Mouse (Mus musculus): ENCODE measurements around the gene Frem2. TPM values are rescaled to one million over a fixed set of nuclear protein-coding genes. Genes with fewer than 3 reads are reported as not detected.
A peak's percentile ranks its signal among the peaks of the same experiment; 100 is the strongest.

Frem2 gene
- total RNA-seq, 2 experiments from 2014 or later: 1.2 to 1.5 TPM

DNA sequence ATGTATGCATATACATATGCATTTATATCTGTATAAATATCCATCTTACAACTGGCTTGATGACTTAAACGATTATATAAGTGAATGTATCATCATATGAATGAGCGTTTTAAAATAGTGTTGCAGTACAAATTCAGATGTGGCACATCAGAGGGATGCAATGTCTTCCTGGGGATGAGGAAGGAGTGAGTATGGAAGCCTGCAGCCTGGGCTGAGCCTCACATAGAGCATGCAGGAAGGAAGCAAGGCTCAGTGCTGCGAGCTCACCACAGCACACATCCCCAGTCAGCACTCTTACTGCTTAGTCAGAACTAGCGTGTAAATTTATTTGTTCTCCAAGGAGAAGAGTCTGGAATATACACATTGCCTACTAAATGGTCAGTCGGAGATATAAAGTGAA is 27.2 kb downstream of the Frem2 start:
- peak in 1 of 2 experiments; percentile 11 for DNase-seq (ENCODE audit: low spot score in 2 of 2)
- intact Hi-C loops (cut with DNase I): no loop called here

DNA sequence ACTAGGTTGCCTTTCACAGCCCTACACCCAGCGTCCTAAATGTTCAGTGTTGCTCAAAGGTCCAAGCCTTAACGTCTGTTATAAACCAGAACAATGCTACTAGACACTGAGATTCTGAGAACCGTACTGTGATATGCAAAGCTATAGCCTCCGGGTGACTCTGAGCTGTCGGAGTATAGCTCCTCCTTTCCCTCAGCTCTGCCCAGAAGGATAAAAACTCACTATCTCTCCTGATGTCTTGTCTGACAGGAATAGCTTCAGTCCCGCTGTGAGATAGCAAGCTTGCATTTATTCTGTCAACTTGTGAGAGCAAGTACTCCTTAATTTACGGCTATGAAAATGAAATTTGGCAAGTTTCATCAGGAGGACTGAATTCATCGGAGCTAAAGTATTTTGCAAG is 33.9 kb downstream of the Frem2 start:
- no peak for DNase-seq (ENCODE audit: low spot score in 2 of 2)
- intact Hi-C loops (cut with DNase I): no loop called here

DNA sequence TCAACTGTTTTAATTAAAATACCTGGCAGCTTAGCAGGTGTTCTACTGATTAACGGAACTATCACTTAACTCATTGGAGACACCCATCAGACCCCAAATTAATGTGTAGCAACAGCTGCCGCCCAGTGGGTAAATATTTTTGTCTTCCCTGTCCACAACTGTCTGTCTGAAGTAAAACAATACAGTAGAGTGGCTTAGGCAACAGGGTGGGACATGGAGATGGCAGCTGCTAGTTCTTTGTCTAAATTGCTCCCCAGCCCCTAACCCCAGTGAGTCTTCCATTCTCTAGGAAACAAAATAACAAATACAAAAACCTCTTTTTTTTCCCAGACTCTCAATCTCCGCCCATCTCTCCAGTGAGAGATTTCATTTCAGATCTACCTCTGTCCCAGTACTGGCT is 36.2 kb downstream of the Frem2 start:
- intact Hi-C loops (cut with DNase I): no loop called here

DNA sequence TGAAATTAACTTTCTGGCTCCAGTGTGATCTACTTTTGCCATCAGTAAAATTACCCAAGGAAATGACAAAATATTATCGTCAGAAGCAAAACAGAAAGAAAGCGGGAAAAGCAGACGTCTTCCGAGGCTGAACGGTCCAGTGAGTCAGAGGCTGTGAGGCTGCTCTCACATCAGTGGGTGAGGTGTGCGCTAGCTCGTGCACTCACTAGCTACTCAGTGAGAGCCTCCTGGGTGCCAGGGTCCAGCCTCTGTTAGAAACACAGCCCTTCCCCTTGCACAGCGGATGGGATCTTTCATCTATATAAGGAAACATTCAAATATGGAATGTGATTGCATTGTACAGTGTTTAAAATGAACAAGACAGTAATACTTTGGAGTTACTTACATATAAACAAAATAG is 36.8 kb downstream of the Frem2 start:
- intact Hi-C loops (cut with DNase I): no loop called here
- no peak for DNase-seq (ENCODE audit: low spot score in 2 of 2)

More for the DNA sequence above, 36.2 kb downstream of the Frem2 start:
- DNase-seq (ENCODE audit: low spot score in 2 of 2): no peak

DNA sequence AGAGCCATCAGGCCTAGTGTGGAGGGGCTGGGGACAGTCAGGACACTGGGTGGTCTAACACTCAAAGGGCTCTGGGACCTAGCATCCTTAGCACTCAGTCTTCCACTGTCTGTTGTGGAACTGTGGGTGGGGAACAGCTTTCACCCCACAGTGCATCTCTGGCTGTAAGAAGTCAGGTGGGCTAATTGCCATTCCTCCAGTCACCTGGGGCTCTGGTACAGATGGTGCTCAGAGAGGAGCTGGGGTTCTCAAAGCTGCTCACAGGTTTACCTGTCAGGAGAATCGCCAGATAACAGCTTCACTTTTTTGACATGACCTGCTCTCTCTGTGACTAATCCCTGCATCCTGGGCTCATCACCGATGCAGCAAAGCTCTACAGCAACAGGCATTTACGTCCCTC is 46.0 kb downstream of the Frem2 start:
- no peak for DNase-seq (ENCODE audit: low spot score in 2 of 2)
- intact Hi-C loops (cut with DNase I): no loop called here

DNA sequence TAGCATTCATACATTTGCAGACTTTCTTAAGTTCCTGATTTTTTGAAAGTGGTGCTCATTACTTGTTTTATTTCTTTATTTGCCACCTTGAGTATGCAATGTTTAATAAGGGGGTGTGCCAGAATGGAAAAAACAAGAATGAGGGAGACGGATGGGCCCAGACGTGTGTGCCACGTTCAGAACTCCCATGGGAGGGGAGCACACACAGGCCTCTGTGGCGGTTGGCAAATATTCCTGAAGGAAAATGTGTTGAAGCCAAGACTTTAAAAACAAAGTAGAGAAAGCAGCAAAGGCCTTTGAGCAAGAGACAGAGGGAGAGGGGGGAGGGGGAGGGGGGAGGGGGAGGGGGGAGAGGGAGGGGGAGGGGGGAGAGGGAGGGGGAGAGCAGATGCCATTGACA is 47.3 kb downstream of the Frem2 start:
- no peak for DNase-seq (ENCODE audit: low spot score in 2 of 2)
- intact Hi-C loops (cut with DNase I): no loop called here

DNA sequence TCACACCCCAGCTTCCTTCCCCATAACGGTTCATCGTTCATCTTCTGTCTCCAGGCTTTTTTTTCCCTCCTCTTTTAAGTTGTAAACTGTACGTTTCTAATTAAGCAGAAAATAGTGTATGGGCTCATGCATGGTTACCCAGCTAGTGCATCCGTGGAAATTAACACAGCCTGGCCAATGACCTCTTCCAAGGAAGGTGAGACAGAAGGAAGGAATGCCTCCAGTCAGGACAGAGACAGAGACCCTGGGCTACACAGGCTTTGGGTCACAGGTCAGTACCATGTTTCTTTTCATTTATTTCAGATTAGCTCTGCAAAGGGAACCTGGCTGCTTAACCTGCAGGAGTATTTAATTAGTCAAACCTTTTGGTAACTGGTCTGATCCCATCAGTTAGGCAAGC is 57.0 kb downstream of the Frem2 start:
- intact Hi-C loops (cut with DNase I): no loop called here
- no peak for DNase-seq (ENCODE audit: low spot score in 2 of 2)

DNA sequence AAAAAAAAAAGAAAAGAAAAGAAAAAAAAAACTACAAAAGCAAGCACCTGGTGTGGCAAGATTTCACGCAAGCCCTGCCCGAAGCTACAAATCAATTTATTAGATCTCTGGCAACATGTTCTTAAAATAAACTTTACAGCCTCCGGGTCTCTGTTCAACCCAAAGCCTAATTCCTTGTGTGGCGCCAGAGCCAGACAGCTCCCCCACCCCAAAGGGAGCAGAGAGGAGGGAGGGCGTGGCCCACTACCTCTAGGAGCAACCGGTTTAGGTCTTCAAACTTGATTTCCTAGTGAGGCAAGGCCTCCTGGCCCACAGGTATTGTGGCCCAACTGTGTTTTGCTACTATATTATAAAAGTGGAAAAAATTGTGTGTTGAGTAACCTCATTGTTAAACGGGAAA is 57.8 kb downstream of the Frem2 start:
- no peak for DNase-seq (ENCODE audit: low spot score in 2 of 2)
- intact Hi-C loops (cut with DNase I): no loop called here

DNA sequence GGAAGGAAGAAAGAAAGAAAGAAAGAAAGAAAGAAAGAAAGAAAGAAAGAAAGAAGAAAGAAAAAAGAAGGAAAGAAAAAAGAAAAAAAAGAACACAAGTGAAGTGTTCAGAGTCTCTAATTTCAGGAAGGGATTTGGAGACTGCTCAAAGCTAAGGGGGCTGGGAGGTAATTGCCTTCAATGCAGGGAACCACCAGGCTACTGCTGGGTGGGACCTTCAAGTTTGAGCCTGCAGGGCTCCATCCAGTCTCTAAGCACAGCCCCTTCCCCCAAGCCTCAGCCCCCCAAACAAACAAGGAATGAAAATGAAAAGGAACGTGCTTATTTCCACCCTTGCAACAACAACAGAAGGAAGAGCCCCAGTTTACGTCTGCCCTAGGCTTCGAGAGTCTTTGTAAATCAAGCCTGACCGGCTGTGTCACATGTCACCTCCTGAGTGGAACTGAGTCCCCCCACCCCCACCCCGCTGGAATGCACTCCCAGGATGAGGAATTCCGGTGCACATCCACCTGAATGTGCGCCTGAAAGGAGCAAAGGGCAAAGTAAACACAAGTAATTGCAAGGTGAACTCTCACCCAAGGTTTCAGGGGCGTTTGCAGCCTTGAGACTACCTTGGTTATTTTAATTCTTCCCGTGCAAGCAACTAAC is 58.9 kb downstream of the Frem2 start:
- intact Hi-C loops (cut with DNase I): no loop called here
- DNase-seq (ENCODE audit: low spot score in 2 of 2): no peak

DNA sequence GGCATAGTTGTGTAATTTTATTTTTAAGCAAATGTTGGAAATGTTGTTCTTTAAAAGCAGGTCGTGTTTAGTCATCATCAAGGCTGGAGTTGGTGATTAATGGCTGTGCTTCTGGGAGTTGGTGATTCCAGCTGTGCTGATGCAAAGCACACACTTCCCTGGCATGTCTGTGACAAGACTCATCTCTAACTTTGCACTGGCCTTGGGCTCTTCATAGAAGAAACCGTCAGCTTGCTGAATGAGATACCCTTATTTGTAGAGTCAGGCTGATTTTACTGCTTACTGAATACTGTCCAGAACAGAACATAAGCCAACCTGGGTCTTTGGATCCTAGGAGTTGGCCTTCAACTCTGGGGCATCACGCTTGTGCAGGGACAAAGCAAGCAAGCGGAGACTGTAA is 62.7 kb downstream of the Frem2 start:
- DNase-seq (ENCODE audit: low spot score in 2 of 2): no peak
- intact Hi-C loops (cut with DNase I): no loop called here

DNA sequence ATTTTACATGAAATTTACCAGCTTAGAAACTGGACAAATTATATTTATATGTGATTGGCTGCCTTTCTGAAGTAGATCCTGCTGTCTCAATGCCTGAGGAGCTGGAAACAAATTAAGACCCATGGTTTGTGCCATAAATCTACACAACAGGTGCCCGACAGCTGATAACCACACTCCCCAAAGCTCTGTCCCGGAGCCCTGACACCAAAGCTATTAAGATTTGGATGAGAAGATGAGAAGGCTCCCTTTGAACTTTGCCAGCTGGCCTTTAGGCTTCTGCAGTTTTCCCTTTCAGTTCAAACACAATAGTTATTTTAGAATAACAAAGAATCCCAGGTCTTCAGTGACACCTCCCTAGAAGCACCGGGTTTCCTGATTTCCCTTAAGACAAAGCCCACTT is 63.4 kb downstream of the Frem2 start:
- intact Hi-C loops (cut with DNase I): no loop called here
- DNase-seq (ENCODE audit: low spot score in 2 of 2): no peak

DNA sequence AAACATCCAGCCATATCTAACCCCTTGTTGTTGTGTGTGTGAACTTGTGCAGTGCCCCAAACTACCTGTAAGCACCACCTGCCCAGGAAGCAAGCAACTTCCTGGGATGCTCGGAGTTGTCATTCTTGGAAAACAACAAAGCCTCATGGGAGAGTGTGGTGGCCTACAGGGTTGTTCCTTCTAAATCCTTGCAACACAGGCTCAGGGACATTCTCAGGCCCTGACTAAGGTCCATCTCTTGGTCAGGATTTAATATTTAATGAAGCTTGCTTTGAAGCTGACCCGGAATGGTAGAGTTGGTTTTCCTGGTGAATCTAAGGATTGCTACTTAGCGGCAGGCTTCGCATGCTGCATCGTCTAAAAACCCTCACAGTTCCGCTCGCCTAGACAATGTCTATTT is 65.1 kb downstream of the Frem2 start:
- DNase-seq (ENCODE audit: low spot score in 2 of 2): no peak
- intact Hi-C loops (cut with DNase I): no loop called here

DNA sequence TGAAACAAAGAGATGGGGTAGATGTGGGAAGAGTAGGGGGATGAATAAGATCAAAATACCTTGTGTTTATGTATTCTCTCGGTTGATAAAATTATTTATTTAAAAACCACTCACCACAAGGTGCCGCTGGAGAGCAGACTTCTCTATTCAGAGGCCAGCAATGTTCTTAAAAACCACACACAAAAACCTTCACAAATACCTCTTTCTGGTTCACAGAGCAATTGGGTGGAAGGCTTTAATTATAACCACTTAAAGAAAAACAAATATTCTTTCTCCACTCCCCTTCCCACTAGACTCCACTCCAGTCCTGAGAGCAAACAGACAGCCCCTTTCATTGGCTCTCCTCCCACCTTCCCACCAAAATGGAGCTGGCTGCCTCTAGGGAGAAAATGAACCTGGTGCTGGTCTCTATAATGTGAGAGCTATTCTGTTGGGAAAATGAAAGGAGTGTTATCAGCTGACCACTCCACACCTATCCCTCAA is 67.0 kb downstream of the Frem2 start:
- DNase-seq (ENCODE audit: low spot score in 2 of 2): peak; percentile 13 to 19
- intact Hi-C loops (cut with DNase I): loop anchor here (2.0 kb wide), 1 partner anchor 141 kb away; no protein-coding TSS in a partner anchor

DNA sequence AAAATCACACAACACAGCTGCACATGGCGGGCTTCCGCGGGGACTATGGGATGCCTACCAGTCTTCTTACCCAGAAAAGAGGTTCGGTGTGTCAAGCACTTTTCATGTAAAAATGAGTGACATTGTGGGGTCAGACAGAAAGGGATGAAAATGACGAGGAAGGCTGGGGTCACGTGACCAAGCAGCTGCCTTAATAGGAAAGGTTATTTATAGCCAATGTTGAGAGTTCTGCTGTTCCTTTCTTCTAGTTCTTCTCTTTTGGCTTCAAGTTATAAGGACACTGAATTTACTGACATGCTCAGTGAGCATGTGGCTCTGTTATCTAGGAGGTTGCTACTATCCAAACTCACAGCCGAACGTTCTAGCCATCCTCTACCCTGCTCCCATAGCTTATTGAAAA is 73.9 kb downstream of the Frem2 start:
- intact Hi-C loops (cut with DNase I): no loop called here
- DNase-seq (ENCODE audit: low spot score in 2 of 2): no peak

DNA sequence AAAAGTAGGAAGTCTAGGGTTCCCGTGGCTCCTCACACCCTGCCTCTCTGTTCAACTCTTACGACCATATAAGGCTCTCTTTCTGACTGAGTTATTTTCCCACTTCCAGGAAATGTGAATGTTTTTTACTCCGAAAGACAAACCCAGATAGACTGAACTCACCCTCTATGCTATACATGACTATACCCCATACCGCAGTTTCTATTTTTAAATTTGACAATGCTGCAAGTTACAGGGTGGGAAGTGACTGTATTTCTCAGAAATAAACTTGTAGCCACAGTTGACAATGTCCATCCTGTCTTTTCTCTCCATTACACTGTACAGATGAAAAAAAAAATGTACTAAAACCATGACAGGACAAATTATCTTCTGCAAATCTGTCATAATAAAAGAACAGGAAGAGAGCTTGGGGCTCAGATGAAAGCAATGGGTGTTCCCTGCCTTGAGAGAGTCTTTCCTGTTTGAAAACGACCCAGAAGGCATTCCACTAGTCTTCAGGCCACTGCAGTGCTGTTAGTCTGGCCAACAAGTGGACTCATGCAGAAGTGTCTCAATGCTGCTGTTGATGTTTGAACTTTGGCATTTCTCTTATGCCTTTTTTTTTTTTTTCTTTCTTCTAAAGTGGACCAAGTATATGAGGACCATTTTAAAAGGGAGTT is 76.4 kb downstream of the Frem2 start:
- intact Hi-C loops (cut with DNase I): no loop called here
- DNase-seq (ENCODE audit: low spot score in 2 of 2): no peak

DNA sequence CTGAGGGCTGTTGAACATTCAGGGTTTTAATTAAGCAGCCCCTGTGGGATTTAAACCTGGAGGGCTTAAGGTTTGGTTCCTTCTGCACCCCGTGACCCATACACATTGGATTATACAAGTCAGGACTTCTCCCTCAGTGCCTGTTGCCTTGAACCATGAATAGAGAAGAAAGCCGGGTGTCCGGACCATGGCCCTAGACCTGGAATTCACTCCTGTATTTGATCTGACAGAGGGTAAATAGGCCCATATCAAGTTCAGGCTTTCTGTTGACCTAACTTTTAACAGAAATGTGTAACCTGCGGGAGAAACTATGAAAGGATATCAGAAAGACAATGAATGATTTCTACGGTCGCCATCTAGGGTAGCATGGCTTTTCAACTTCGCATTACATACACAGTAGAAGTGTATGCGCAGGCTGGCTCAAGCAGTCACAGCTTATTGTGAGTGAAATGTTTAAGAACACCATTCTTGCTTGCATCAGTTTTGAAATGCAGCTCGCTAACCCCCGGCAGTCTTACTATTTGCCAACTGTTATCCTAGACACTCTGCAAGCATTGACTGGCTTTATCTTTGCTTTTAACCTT is 77.9 kb downstream of the Frem2 start:
- no peak for DNase-seq (ENCODE audit: low spot score in 2 of 2)
- intact Hi-C loops (cut with DNase I): no loop called here

DNA sequence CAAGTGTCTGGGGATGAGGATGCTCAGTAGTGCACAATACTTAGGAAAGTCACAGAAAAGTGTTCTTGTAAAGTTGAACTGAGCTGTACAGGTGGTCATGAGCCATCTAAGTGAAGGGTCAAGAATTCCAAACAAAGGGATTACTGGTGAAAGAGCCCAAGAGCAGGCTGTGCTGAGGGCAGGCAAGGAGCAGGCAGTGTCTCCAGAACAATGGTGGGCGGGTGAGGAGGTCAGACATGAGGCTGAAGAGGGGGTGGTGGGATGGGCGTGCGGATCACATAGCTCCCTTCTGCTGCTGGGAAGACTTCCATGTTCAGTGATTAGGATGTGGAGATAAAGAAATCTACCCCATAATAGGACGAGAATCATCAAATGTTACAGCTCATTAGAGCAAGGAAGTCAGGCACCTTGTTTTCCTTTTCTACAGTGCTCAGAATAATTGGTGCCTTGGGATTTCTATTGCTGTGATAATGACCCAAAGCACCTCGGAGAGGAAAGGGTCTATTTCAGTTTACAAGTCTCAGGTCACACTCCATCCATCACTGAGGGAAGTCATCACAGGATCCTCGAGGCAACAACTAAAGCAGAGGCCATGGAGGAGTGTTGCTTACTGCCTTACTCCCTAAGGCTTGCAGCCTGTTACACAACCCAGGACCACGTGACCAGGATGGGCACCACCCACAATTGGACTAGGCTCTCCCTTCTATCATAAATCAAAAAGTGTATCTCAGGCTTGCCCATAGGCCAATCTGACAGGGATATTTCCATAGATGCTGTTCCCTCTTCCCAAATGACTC is 80.6 kb downstream of the Frem2 start:
- DNase-seq (ENCODE audit: low spot score in 2 of 2): no peak
- intact Hi-C loops (cut with DNase I): no loop called here

DNA sequence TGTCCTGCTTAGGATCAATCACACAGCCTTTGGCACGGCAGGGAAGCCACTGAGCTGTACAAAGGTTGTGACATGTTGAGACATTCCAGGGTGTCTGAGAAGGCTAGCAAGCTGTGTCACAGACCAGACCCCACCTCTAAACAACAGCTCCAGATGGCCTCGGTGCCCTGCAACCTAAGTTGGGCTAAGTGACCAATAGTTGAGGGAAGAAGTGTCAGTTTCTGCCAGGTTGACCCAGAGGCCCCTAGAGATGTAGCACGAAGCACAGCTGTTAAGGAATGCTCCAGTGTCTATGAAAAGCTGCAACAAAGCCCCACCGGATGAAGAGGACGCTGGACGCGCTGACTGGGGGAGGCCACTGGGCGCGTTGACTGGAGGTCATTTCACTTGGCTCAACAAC is 83.0 kb downstream of the Frem2 start:
- intact Hi-C loops (cut with DNase I): no loop called here

DNA sequence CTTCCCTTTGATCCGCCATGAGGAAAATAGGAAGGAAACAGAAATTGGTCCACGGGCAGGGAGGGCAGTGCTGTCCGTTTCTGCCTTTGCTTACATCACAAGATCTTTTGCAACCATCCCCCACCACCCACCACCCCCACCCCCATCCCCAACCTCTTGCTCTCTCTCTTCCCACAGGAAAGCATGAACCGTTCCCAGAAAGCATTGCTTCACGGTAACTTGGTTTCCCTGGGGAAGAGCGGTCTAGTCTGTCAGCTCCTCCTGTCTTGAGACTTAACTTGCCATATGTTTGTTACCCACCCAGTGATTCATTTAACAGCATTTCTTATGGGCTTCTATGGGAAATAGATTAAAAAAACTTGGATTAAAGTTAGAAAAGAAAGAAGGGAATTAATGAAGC is 85.5 kb downstream of the Frem2 start:
- intact Hi-C loops (cut with DNase I): no loop called here
- no peak for DNase-seq (ENCODE audit: low spot score in 2 of 2)

More for the DNA sequence above, 83.0 kb downstream of the Frem2 start:
- no peak for DNase-seq (ENCODE audit: low spot score in 2 of 2)

DNA sequence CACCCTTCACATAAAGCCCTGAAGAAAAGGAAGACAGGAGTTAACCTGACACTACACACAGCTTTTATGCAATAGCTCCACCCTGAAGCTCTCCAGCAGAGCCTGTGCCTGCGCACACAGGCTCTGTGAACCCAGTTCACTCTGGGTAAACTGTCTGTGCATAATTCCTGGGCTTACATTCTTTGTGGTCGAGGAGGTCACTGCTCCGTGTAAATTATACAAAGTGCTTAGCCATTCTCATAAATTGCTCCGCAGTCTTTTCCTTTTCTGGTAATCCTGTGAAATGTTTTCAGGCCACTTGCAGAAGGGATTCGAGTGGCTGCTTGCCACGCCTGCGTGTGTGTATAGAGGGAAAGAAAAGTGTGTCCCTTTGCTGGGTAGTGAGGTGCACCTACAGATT is 92.6 kb downstream of the Frem2 start:
- DNase-seq (ENCODE audit: low spot score in 2 of 2): no peak
- intact Hi-C loops (cut with DNase I): no loop called here
